Mouse (Mus musculus) spleen, adult 2 months (tissue): Measurements from ENCODE around the gene Numb.

ENCODE experiments used
- CTCF ChIP-seq: fragments of 200-500 bp; IDR thresholded peaks from 2 replicates; pipeline ENCODE4 v1.5.1; 2011; ENCODE audit warnings: mild to moderate bottlenecking, inconsistent platforms; ENCODE audit not compliant: insufficient read depth, insufficient read length, insufficient replicate concordance; ENCODE audit errors: extremely low read depth
- POLR2A ChIP-seq: fragments of 200-500 bp; IDR thresholded peaks from 2 replicates; pipeline ENCODE4 v1.6.1; 2011; ENCODE audit warnings: low read depth, low read length, inconsistent platforms

DNA sequence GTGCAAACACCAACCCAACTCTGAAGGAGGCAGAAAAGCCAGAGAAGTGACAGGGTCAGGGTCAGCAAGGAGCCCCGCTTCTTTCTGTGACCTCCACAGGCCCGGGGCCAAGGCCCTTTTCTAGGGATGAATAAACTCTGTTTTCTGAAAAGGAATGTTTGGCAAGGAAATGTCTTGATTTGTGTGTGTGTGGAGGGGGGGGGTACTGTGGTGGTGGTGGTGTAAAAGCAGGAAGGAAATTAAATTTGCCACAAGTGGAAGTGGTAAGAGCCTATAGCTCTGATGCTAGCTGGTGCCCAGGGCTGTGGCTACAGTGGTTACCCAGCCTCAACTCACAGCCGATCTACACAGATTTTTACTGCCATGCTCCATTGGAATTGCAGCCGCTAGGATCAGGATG is 159.0 kb downstream of the Numb start:
- TF ChIP-seq CTCF (no peak), POLR2A (no peak)
